Mouse (Mus musculus) embryonic stem cell, embryonic (primary cell): ENCODE measurements around the gene Eng.

Source experiments
- CTCF ChIA-PET, 4 experiments: fragments of 300-600 bp in 2 of 4; fragments of 350-600 bp in 2 of 4; sonication (Branson Sonifier 250); formaldehyde crosslinking; loops; one replicate each; lab custom pipeline; 2022; ENCODE audit warnings: inconsistent platforms in 2 of 4; lab: Charles Lee
- POLR2A ChIA-PET, 4 experiments: fragments of 300-600 bp in 2 of 4; fragments of 350-600 bp in 2 of 4; sonication (Branson Sonifier 250); formaldehyde crosslinking; loops; one replicate each; lab custom pipeline; 2022; ENCODE audit warnings: antibody characterized with exemption in 4 of 4, inconsistent platforms in 1 of 4; lab: Charles Lee

Gene Eng

DNA sequence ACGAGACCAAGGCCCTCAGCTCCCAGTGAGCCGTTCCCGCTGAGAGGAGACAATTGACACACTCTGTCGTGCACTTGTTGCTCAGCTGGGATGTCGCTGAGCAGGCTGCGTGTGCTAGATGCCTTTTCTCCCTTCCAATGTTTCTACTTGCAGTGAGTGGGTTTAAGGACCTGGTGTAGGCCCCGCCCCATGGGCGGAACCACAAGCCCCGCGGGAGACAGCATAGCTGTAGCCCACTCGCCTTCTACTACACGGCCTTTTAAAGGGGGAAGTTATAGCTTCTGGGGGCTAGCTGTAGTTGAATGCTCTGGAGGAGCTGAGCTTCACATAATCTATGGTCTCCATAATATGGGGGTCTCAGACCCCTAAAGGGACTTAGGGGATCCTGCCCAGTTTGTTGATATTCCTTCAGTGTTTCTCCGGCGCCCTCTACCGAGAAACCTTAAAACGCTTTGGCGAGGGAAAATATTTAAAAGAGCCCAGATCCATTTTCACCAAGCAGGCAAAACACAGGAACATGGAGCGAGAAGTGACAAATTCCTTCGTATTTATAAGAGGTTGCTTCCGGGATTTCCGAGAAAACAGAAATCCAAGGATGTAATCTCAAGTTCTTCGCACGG lies 35.7 kb upstream of the Eng start:
- POLR2A ChIA-PET: interaction anchor here in 2 of 4 experiments (0.6 to 4.8 kb wide), 14 partner anchors 8 to 117 kb away, joined by 3 to 22 read pairs (median 3); partner anchors contain the start of genes 9430097D07Rik (in 1 of the 2), Fpgs (in 1 of the 2) and Pip5kl1 (in 1 of the 2)
- CTCF ChIA-PET: interaction anchor here in 3 of 4 experiments (0.8 to 1.9 kb wide), 12 partner anchors 23 to 298 kb away, joined by 3 to 6 read pairs (median 4); partner anchors contain the start of genes Dpm2 (in 1 of the 3) and Eng (in 1 of the 3)

DNA sequence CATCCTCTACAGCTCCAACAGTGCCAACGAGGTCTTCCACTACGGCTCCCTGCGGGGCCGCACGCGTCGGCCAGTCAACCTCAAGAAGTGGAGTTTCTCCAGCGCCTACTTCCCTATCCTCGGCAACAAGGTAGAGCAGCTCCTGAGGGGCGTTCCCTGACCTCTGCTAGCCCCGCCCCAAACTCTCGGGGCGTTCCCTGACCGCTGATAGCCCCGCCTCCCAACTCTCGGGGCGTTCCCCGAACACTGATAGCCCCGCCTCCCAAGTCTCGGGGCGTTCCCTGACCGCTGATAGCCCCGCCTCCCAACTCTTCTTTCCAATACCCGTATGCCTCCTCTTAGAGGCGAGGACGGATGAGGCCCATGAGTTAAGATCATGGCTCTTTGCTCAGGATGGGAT lies 34.1 kb upstream of the Eng start:
- ChIA-PET CTCF (interaction anchor here (0.5 to 1.5 kb wide), 32 partner anchors 9 to 396 kb away, joined by 3 to 14 read pairs (median 4); partner anchors contain the start of genes Dpm2 (in 1 of the 4) and Pip5kl1 (in 1 of the 4)), POLR2A (interaction anchor here in 3 of 4 experiments (0.5 to 3.5 kb wide), 30 partner anchors 9 to 349 kb away, joined by 3 to 29 read pairs (median 3); partner anchors contain the start of genes Dpm2 (in 1 of the 3), Lrsam1 (in 1 of the 3), Rpl12 (in 1 of the 3) and St6galnac4 (in 1 of the 3))

DNA sequence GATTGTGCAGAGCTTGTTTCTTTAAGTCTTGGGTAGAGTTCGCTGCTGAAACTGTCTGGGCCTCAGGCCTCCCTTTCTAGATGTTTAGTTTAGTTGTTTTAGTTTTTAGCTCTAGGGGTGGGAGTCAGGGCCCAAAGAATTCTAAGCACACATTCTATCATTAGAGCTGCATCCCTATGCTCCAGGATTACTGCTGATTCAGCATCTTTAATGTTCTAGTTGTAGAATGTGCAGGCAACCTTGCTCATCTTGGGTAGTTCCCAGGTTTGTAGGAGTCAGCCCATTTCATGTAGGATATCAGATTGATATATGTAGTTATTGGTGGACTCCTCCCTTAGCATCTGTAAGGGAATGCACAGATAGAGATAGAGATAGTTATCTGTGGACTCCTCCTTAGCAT lies 29.3 kb upstream of the Eng start:
- ChIA-PET CTCF (interaction anchor here in 2 of 4 experiments (1.0 to 1.3 kb wide), 2 partner anchors 14 to 34 kb away, joined by 3 to 5 read pairs; no protein-coding TSS in a partner anchor), POLR2A (interaction anchor here in 2 of 4 experiments (0.6 to 1.7 kb wide), 7 partner anchors 8 to 83 kb away, joined by 3 to 7 read pairs (median 4); partner anchors contain the start of gene St6galnac4 (in 1 of the 2))

DNA sequence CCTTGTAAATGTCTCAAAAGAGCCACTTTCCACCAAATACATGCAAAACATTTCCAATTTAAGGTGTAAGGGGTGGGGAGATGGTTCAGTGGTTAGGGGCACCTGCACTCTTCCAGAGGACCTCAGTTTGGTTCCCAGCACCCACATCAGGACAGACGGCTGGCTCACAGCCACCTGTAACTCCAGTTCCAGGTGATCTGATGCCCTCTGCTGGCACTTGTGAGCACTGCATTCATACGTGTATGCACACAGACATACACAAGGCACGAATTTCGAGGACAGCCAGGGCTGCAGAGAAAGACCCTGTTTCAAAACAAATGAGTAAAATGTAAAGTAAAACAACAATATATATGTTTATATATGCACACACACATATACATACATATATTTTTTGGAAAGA lies 28.8 kb upstream of the Eng start:
- CTCF ChIA-PET: interaction anchor here in 1 of 4 experiments (1.4 kb wide), 1 partner anchor 72 kb away, joined by 3 read pairs; no protein-coding TSS in a partner anchor
- POLR2A ChIA-PET: interaction anchor here in 3 of 4 experiments (0.6 to 3.0 kb wide), 5 partner anchors 9 to 128 kb away, joined by 3 to 20 read pairs (median 7); no protein-coding TSS in a partner anchor

DNA sequence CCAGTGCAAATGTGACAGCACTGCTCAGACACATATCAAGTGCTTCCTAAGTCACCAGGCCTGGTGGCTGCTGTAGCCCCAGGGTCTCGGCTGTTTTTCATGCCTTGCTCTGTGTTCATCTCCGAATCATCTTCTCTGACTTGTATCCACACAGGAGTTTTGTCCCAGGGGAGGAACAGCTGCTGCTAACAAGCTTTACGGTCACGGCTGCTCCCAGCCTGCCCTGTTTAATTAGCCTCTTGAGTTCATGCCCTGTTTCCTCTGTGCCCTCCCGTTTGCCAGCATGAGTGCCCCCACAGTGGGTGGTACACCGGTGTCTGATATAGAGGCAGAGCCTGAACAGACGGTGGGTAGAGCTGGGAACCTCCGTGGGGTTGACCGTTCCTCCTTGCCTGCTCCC lies 28.3 kb upstream of the Eng start:
- ChIA-PET CTCF (interaction anchor here in 2 of 4 experiments (0.9 to 1.4 kb wide), 3 partner anchors 10 to 71 kb away, joined by 3 to 6 read pairs (median 4); no protein-coding TSS in a partner anchor), POLR2A (interaction anchor here in 3 of 4 experiments (0.6 to 3.0 kb wide), 5 partner anchors 8 to 128 kb away, joined by 3 to 20 read pairs (median 4); no protein-coding TSS in a partner anchor)

DNA sequence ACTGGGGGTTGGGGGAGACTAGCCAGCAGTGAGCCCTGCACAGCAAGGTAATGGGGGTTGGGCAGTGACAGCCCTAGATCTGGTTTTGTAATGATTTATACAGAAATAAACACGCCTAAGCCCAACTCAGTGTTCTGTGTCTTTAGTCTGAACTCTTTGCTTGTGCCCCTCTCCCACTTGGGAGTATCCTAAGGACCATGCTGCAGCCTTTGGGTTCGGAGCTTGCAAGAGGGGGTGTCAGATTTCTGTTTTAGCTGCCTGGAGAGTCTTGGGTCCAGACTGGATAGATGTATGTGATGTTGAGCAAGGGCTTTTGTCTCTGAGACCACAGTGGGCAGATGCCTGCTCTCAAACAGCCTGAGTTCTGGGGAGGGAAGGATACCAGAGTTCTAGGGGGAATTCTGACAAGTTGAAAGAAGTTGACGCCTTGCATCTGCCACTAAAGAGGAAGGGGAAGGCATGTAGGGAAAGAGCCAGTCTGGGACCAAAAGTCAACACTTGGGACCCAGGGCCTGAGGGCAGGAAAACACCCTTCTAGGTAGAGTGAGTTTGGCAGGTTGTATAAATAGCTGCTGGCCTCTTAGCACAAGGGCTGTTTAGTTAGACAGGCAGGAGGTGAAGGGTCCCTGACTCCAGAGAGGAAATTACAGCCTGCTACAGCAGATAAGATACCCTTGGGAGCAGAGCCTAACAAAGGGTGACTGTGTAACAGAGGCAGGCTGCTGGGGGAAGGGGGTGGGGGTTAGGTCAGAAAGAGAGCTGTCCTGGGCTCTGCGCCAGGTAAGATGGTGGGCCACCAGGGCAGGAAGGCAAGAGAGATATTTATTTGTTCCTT lies 25.5 kb upstream of the Eng start:
- ChIA-PET POLR2A (interaction anchor here in 2 of 4 experiments (0.5 to 3.0 kb wide), 6 partner anchors 7 to 448 kb away, joined by 3 to 20 read pairs (median 4); no protein-coding TSS in a partner anchor), CTCF (interaction anchor here in 2 of 4 experiments (0.6 to 0.8 kb wide), 2 partner anchors 11 to 17 kb away, joined by 3 read pairs; no protein-coding TSS in a partner anchor)

DNA sequence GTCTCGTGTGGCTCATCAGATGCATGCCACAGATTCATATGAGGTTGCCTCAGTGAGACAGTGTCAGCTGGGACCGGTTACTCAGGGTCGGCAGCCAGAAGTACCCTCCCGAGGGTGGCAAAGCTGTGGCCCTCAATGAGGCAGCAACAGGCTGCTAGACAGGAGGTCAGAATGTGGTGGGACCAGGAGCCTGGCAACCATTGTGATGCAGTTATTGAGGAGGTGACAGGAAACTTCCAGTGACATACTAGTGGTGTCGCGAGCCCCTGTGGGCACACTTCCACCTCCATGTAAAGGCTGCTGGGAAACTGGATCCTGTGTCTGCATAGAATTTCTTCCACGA lies 24.9 kb upstream of the Eng start, which contains the start of gene Ak1:
Gene Ak1, plus strand, starts transcription at position 242 of the 343 bp plus-strand sequence.
- POLR2A ChIA-PET: interaction anchor here in 2 of 4 experiments (1.1 to 1.2 kb wide), 3 partner anchors 8 to 36 kb away, joined by 3 to 4 read pairs (median 3); no protein-coding TSS in a partner anchor
- CTCF ChIA-PET: interaction anchor here in 2 of 4 experiments (0.6 to 0.8 kb wide), 2 partner anchors 11 to 18 kb away, joined by 3 read pairs; no protein-coding TSS in a partner anchor

DNA sequence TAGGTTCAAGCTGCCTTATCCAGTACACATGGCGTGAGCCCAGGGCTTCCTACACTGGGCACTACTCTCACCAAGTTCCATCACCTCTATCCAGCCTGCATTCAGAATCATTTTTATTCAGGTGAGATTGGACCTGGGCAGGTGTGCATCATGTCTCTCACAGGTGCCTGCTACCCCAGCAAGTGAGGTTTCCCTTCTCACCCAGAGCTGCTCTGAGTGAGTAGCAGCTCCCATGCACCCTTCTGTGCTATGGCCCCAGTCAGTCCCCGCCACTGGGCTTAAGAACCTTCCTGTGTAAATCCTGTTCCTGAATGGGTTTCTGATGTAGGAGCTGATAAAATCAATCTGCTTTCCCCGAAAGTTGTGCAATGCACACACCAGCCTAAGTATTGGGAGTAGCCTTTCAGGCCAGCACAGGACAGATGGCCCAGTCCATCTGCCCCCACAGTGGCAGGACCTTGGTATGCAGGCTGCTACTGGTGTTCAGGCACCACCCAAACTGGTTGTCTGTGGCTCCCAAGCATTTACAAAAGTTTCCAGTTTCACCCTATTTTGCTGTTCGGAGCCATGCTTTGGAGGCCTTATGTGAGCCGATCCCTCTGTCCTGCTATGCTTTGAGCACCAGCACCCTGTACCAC lies 22.2 kb upstream of the Eng start:
- ChIA-PET CTCF (interaction anchor here (0.7 to 3.2 kb wide), 9 partner anchors 8 to 133 kb away, joined by 3 to 14 read pairs (median 4); partner anchors contain the start of gene Tor2a (in 1 of the 4)), POLR2A (interaction anchor here in 3 of 4 experiments (0.6 to 3.5 kb wide), 32 partner anchors 8 to 389 kb away, joined by 3 to 14 read pairs (median 4); partner anchors contain the start of gene Eng (in 1 of the 3))

DNA sequence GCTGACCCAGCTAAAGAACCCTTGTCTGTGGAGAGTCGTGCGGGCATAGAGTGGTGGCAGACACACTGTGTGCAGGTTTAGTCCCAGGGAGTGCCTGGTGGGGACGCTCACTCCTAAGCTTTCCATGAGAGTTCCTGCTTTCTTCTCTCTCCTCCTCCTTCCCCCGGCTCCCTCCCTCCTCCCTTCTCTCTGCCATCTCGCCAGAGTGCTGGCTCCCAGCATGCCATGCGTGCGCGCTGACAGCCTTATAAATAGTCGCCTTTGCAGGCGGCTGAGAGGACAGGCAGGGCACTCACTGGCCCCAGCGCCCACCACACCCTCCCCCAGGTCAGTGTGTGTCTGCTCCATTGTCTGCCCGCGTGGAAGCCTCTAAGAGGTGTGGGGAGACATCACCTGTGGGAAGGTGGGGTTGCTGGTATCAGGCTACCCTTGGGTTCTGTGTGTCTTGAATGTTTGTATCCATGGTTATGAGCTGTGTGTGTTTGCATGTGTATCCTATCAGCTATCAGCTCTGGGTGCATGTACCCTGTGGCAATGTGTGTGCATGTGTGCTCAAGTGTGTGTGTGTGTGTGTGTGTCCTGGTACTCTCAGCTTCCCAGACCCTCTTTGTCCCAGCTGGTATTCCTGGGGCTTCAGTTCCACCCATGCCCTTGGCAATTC lies 21.1 kb upstream of the Eng start:
- POLR2A ChIA-PET: interaction anchor here in 3 of 4 experiments (0.7 to 12.3 kb wide), 30 partner anchors 10 to 390 kb away, joined by 3 to 115 read pairs (median 4); partner anchors contain the start of genes Eng (in 2 of the 3), Lrsam1 (in 1 of the 3), Rpl12 (in 1 of the 3) and St6galnac4 (in 1 of the 3)
- CTCF ChIA-PET: interaction anchor here in 3 of 4 experiments (0.5 to 3.2 kb wide), 17 partner anchors 9 to 506 kb away, joined by 3 to 14 read pairs (median 3); partner anchors contain the start of gene St6galnac4 (in 1 of the 3)

DNA sequence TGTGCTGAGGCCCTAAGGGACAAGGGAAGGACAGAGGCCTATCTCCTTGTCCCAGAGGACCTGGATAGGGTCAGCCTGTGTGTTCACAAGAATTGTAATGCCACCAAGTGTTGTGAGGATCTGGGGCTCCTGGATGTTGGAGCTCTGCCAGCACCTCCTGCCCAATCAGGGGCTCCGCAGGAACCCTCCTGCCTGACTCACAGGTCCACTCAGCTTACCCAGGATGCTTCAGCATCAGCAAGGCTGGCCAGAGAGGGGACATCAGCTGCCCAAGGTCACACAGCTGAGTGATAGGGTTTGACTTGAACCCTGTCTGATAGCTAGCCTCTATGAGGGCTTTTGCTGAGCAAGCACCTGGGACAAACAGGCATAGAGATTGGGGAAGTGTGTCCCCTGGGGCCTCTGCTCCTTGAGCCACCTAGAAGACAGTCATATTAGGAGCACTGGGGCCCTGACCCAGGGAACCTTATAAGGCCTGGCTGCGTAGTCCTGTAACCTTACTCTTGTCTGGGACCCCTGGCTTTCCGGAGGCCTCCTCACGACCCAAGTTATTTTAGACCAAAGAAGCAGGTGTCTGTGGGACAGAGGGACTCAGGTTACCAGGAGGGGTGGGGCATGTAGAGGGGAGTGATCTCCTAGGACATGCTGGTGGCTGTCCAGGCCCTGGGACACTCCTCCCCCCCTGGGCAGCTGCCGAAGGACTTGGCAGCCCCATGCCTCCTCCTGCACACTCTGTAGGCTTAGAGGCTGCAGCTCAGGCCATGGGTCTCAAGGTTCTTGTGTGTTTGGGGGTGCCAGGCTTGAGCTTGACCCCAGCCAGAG lies 20.3 kb upstream of the Eng start:
- ChIA-PET POLR2A (interaction anchor here in 3 of 4 experiments (0.7 to 12.3 kb wide), 22 partner anchors 11 to 335 kb away, joined by 3 to 115 read pairs (median 4); partner anchors contain the start of genes Eng (in 2 of the 3), Lrsam1 (in 1 of the 3), Rpl12 (in 1 of the 3) and Tor2a (in 1 of the 3)), CTCF (interaction anchor here in 3 of 4 experiments (0.5 to 3.2 kb wide), 17 partner anchors 11 to 517 kb away, joined by 3 to 14 read pairs (median 3); partner anchors contain the start of genes Pip5kl1 (in 1 of the 3) and St6galnac4 (in 1 of the 3))

DNA sequence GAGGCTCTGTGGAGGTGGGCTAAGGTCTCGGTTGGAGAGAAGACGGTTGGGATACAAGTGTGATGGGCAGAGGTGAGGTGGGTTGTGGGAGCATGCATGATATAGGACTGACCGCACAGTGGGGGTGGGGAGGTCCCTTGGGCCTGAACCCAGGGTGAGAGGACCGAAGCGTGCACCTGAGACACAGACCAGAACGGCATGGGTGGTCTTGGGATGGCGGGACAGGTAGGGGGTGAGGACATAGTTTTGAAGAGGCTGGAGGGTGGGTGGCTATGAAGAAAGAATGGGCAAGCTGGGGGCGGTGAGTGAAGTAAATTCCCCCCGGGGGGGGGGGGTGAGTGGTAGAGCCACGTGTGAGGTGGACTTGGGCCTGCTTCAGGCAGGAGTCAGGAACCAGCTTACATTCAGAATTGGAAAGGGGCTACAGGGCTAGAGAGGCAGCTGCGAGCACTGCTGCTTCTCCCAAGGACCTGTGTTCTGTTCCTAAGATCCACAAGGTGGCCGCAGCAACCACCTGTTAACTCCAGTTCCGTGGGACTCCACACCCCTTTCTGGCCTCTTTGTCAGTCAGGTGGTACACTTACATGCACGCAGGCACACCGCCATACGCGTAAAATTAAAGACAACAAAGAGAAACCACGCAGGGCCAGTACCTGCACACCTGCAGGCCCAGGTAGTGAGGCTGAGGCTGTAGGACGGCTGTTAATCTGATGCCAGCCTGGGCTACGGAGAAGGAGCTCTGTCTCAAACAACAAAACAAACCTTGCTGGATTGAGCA lies 18.9 kb upstream of the Eng start:
- CTCF ChIA-PET: interaction anchor here (0.6 to 2.2 kb wide), 15 partner anchors 10 to 1813 kb away, joined by 3 to 18 read pairs (median 4); partner anchors contain the start of gene Pip5kl1 (in 1 of the 4)

DNA sequence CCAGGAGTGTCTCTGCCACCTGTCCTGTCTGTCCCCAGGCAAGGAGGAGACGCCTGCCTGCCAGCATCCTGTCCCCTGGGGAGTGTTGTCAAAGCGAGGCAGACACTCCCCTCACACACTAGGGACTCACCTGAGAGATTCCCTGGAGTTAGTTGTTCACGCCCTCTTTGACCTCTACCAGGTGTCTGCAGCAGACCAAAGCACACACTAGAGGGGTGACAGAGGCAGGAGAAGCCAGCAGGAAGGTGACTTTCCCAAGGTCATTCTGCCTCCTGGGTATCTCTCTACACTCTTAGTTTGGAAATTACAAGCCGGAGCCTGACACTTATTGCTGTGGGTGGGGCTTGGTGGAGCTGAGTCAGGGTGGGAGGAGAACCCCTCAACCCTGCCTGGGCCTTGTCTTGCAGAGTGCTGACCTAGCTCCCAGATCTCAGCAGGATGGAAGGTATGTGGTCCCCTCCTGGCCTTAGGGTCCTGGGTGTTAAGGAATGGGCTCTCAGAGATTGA lies 18.3 kb upstream of the Eng start:
- POLR2A ChIA-PET: interaction anchor here (0.6 to 12.3 kb wide), 59 partner anchors 8 to 333 kb away, joined by 3 to 115 read pairs (median 4); partner anchors contain the start of genes Eng (in 3 of the 4), Dpm2 (in 1 of the 4), Fam102a (in 1 of the 4) and Fpgs (in 1 of the 4)
- CTCF ChIA-PET: interaction anchor here (0.6 to 2.2 kb wide), 23 partner anchors 9 to 1814 kb away, joined by 3 to 18 read pairs (median 4); partner anchors contain the start of gene Tor2a (in 2 of the 4)

More for the DNA sequence above, 18.9 kb upstream of the Eng start:
- POLR2A ChIA-PET: interaction anchor here (0.5 to 12.3 kb wide), 41 partner anchors 8 to 334 kb away, joined by 3 to 115 read pairs (median 4); partner anchors contain the start of genes Eng (in 3 of the 4), Lrsam1 (in 1 of the 4), Rpl12 (in 1 of the 4) and Tor2a (in 1 of the 4)

DNA sequence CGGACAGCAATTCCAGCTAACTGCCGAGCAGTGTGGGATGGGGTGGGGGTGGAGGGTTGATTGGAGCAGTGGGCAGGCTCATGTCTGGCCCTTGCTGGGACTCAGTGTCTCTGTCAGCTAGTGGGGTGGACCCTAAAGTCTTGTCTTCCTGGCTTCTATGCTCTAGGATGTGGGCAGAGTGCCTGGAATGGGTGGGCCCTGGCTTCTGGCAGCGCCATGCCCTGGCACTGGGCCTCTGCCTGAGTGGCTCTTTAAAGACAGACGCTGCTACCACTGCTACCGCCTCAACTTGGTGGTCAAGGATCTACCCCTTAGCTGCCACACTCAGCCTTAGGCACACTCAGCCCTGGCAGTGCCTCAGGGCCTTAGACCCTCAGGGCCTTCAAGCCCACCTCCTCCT lies 17.7 kb upstream of the Eng start:
- ChIA-PET CTCF (interaction anchor here (0.5 to 2.2 kb wide), 29 partner anchors 9 to 354 kb away, joined by 3 to 18 read pairs (median 4); partner anchors contain the start of genes Tor2a (in 2 of the 4), Eng (in 1 of the 4) and Pip5kl1 (in 1 of the 4)), POLR2A (interaction anchor here (0.6 to 12.3 kb wide), 73 partner anchors 8 to 502 kb away, joined by 3 to 115 read pairs (median 5); partner anchors contain the start of genes Eng (in 3 of the 4), Lrsam1 (in 2 of the 4), Rpl12 (in 2 of the 4) and 9430097D07Rik (in 1 of the 4))
